Mouse (Mus musculus) midbrain, embryonic 16.5 days (tissue): ENCODE measurements at regions not wholly inside any gene's neighbourhood (a gene's known extent, or its start where the extent isn't known, plus 50 kb on each side); places are given as distances from the start of the nearest gene placed in this dataset.
"Not testable (repeated sequence)": the region's sequence is repeated elsewhere in the genome, so short reads cannot be mapped to it uniquely, and the experiment has no call there.

Source experiments
- ATAC-seq: fragments of 200-750 bp; cut with Nextera tagmentation; 2 replicates; pipeline ENCODE4 v1.8.0; 2017; ENCODE audit warnings: moderate TSS enrichment
- H3K27ac ChIP-seq: fragments of 300-500 bp; sonication (generic); 2 replicates; pipeline ENCODE4 v1.5.1; 2014; ENCODE audit warnings: mild to moderate bottlenecking, low read length, mixed read lengths
- H3K27me3 ChIP-seq: fragments of 300-500 bp; sonication (generic); 2 replicates; pipeline ENCODE4 v1.6.1; 2014; ENCODE audit warnings: low read depth, low read length, mixed read lengths; ENCODE audit not compliant: control insufficient read depth, insufficient read depth
- H3K36me3 ChIP-seq: fragments of 300-500 bp; sonication (generic); 2 replicates; pipeline ENCODE4 v1.6.1; 2014; ENCODE audit warnings: mild to moderate bottlenecking, low read length, moderate library complexity, mixed read lengths; ENCODE audit not compliant: control insufficient read depth, insufficient read depth
- H3K4me1 ChIP-seq: fragments of 300-500 bp; sonication (generic); 2 replicates; pipeline ENCODE4 v1.6.1; 2014; ENCODE audit warnings: mild to moderate bottlenecking, low read length, mixed read lengths; ENCODE audit not compliant: control insufficient read depth, insufficient read depth
- H3K4me2 ChIP-seq: fragments of 300-500 bp; sonication (generic); 2 replicates; pipeline ENCODE4 v1.6.1; 2014; ENCODE audit warnings: mild to moderate bottlenecking, low read length, mixed read lengths
- H3K4me3 ChIP-seq: fragments of 300-500 bp; sonication (generic); 2 replicates; pipeline ENCODE4 v1.5.1; 2014; ENCODE audit warnings: low read depth, mild to moderate bottlenecking, low read length, moderate library complexity, mixed read lengths
- H3K9ac ChIP-seq: fragments of 300-500 bp; sonication (generic); 2 replicates; pipeline ENCODE4 v1.6.1; 2014; ENCODE audit warnings: low read depth, low read length, mixed read lengths
- H3K9me3 ChIP-seq: fragments of 300-500 bp; sonication (generic); replicated peaks from 2 replicates; pipeline ENCODE4 v1.6.1; 2014; ENCODE audit warnings: mild to moderate bottlenecking, low read length, mixed read lengths; ENCODE audit not compliant: control insufficient read depth, poor library complexity, severe bottlenecking
- WGBS: fragments of 180-500 bp; shearing (Covaris S2); extraction: QIAGEN DNeasy Blood & Tissue Kit; methylation state at CpG from one replicate; pipeline ENCODE4 v1.1.7; 2014; 5-methylcytosine and 5-hydroxymethylcytosine counted together

DNA sequence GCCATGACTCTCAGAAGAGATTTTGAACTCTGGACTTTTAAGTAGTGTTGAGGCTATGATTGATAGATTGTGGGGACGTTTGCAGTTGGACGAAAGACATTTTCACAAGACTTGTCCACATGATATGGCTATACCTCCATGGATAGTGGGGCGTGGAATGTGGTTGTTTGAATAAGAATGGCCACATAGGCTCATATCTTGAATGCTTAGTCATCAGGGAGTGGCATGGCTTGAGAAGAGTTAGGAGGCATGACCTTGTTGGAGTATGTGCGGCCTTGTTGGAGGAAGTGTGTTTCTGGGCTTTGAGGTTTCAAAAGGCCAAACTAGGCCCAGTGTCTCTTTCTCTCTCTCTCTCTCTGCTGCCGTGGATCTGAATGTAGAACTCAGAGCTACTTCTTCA lies 204.7 kb upstream of the Pclo start:
- H3K4me3 ChIP-seq, result no peak overlapping the region
- no peak overlapping the region for H3K4me2 ChIP-seq
- H3K27me3 ChIP-seq, result no peaks in the 10 kb centered on the region
- H3K4me1 ChIP-seq, result no peaks in the 10 kb centered on the region
- no peak overlapping the region for H3K27ac ChIP-seq
- ATAC-seq, result no peak
- WGBS, result 94% methylated on average over 5 of the region's 5 CpGs
- H3K36me3 ChIP-seq, result no peaks in the 10 kb centered on the region
- H3K9ac ChIP-seq, result no peak overlapping the region
- H3K9me3 ChIP-seq, result no peaks in the 10 kb centered on the region

GRCm38 (mm10) chr5:14311729-14312128 lies 203.0 kb upstream of the Pclo start:
- ATAC-seq, result no peak

GRCm38 (mm10) chr5:14320216-14320615 lies 194.5 kb upstream of the Pclo start:
- H3K27ac ChIP-seq, result no peak overlapping the region
- no peaks in the 10 kb centered on the region for H3K36me3 ChIP-seq
- ATAC-seq, result no peak
- H3K9me3 ChIP-seq, result no peaks in the 10 kb centered on the region
- no peak overlapping the region for H3K9ac ChIP-seq
- no peak overlapping the region for H3K4me2 ChIP-seq
- H3K27me3 ChIP-seq, result no peaks in the 10 kb centered on the region
- no peaks in the 10 kb centered on the region for H3K4me1 ChIP-seq
- H3K4me3 ChIP-seq, result no peak overlapping the region
- WGBS, result 92% methylated on average over 4 of the region's 4 CpGs

More at GRCm38 (mm10) chr5:14311729-14312128, 203.0 kb upstream of the Pclo start:
- 91% methylated on average over 3 of the region's 3 CpGs for WGBS
- no peak overlapping the region for H3K27ac ChIP-seq
- no peak overlapping the region for H3K9ac ChIP-seq
- H3K36me3 ChIP-seq, result no peaks in the 10 kb centered on the region
- H3K9me3 ChIP-seq, result no peaks in the 10 kb centered on the region
- no peaks in the 10 kb centered on the region for H3K27me3 ChIP-seq
- H3K4me2 ChIP-seq, result no peak overlapping the region
- H3K4me3 ChIP-seq, result no peak overlapping the region
- H3K4me1 ChIP-seq, result no peaks in the 10 kb centered on the region

DNA sequence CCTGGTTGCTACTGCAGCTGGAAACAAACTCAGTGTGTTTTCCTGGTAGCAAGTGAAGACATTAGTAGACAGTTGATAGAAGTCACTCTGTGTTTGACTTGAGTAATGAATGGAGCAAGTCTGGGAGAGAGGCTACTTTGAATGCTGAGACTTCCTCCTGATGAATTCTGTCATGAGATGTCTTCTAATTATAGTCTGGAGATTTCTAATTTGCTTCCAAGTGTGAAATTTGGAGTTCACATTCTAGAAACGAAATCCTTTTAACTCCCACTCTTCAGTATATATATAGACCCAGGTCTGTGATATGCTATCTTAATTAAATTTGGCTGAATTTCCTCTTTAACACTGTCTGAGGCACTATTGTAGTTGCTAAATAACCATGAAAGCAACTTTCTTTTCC lies 192.7 kb upstream of the Pclo start:
- H3K9ac ChIP-seq, result no peak overlapping the region
- no peaks in the 10 kb centered on the region for H3K36me3 ChIP-seq
- no peak for ATAC-seq
- H3K27me3 ChIP-seq, result no peaks in the 10 kb centered on the region
- no peak overlapping the region for H3K4me2 ChIP-seq
- H3K9me3 ChIP-seq, result no peaks in the 10 kb centered on the region
- no peak overlapping the region for H3K4me3 ChIP-seq
- no peaks in the 10 kb centered on the region for H3K4me1 ChIP-seq
- WGBS, result 65% methylated on average over 1 of the region's 1 CpGs
- H3K27ac ChIP-seq, result no peak overlapping the region

GRCm38 (mm10) chr5:14360446-14360845 lies 154.3 kb upstream of the Pclo start:
- H3K4me1 ChIP-seq, result no peaks in the 10 kb centered on the region
- no peak overlapping the region for H3K9ac ChIP-seq
- WGBS, result 63% methylated on average over 1 of the region's 1 CpGs
- H3K36me3 ChIP-seq, result no peaks in the 10 kb centered on the region
- ATAC-seq, result no peak
- H3K4me3 ChIP-seq, result no peak overlapping the region
- no peak overlapping the region for H3K4me2 ChIP-seq
- H3K27me3 ChIP-seq, result no peaks in the 10 kb centered on the region
- H3K9me3 ChIP-seq, result no peaks in the 10 kb centered on the region
- no peak overlapping the region for H3K27ac ChIP-seq

DNA sequence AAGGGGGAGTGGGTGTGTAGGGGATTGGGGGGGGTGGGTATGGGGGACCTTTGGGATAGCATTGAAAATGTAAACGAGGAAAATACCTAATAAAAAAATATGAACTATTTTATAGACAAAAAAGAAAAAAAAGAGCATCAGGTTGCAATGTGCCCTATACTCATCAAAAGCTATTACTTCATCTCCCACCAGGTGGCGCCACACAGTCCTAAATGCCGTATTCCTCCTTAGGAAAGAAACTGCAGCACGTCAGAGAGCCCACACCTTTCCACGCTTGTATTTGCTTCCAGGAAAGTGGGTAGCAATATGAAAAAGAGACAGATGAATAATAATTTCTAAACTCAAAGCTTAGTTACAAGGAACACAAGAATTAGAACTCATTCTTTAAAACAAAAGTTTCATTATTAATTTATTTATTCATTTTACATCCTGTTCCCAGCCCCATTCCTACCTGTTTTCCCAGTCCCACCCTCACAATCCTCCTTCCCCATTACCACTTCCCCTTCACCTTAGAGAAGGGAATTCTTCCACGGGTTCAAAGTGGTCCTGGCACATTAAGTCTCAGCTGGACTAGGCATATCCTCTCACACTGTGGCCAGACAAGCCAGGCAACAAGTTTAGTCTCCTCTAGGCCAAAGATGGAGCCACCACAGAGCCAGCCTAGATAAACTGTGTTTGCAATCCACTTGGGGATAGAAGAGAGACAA lies 125.4 kb upstream of the Pclo start:
- Histone ChIP-seq H3K27ac (no peak overlapping the region), H3K27me3 (no peaks in the 10 kb centered on the region)
- WGBS, result 20% methylated on average over 6 of the region's 6 CpGs

DNA sequence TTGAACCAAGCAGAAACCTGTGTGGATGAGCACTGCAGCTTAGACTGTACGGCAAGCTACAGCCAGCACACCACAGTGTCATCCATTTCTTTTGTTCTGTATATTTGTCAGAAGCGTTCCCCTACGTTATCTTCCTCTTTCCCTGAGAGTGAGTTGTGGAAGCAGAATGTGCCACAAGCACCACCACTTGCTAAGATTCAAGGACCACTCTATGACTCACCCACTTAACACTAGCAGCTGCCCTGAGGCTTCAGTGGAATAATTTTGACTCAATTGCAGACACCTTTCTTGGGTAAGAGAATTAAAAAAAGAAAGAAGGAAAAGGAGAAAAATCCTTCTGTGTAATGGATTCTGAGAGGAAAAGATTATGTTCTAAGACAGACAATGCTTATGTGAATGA lies 122.9 kb upstream of the Pclo start:
- no peak overlapping the region for H3K9ac ChIP-seq
- no peak overlapping the region for H3K27ac ChIP-seq
- H3K4me3 ChIP-seq, result no peak overlapping the region
- no peak for ATAC-seq
- H3K36me3 ChIP-seq, result no peaks in the 10 kb centered on the region
- no peaks in the 10 kb centered on the region for H3K27me3 ChIP-seq
- no peaks in the 10 kb centered on the region for H3K4me1 ChIP-seq
- WGBS, result 65% methylated on average over 3 of the region's 3 CpGs
- no peaks in the 10 kb centered on the region for H3K9me3 ChIP-seq
- H3K4me2 ChIP-seq, result no peak overlapping the region

More for the DNA sequence above, 125.4 kb upstream of the Pclo start:
- no peak overlapping the region for H3K4me2 ChIP-seq
- no peaks in the 10 kb centered on the region for H3K9me3 ChIP-seq
- no peak overlapping the region for H3K9ac ChIP-seq
- no peak overlapping the region for H3K4me3 ChIP-seq
- no peaks in the 10 kb centered on the region for H3K36me3 ChIP-seq
- ATAC-seq, result peak; percentile 84
- no peaks in the 10 kb centered on the region for H3K4me1 ChIP-seq

DNA sequence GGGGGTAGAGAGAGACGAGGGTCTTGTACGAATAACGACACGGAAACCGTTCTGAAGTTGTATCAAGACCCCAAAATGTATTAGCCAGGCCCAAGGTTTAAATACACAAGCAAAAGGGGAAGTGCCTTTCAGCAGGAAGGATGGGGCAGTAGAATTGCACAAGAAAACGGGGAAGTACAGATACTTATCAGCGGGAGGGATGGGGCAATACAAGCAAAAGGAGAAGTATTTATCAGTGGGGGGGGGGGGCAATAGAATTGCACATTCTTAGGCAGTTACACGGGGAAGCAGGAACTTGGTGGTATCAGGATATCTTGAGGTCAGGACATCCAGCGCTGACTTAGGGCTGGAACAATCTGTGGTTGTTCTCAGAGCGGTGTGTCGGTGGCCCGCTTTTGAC lies 111.3 kb upstream of the Pclo start:
- H3K27ac ChIP-seq, H3K36me3 ChIP-seq, H3K27me3 ChIP-seq, ATAC-seq, H3K9me3 ChIP-seq, H3K4me2 ChIP-seq, H3K4me1 ChIP-seq, H3K4me3 ChIP-seq, H3K9ac ChIP-seq: not testable (repeated sequence)
- 90% methylated on average over 7 of the region's 12 CpGs for WGBS

- H3K4me2 ChIP-seq, result no peak overlapping the region
- no peak overlapping the region for H3K9ac ChIP-seq
- no peak overlapping the region for H3K4me3 ChIP-seq
- H3K27me3 ChIP-seq, result no peaks in the 10 kb centered on the region
- no peaks in the 10 kb centered on the region for H3K4me1 ChIP-seq
- WGBS, result 86% methylated on average over 2 of the region's 2 CpGs
- H3K36me3 ChIP-seq, result no peaks in the 10 kb centered on the region
- no peak for ATAC-seq
- no peaks in the 10 kb centered on the region for H3K9me3 ChIP-seq
- no peak overlapping the region for H3K27ac ChIP-seq
Measured at GRCm38 (mm10) chr5:14404344-14404743, 110.4 kb upstream of the Pclo start.
